21 mouse cellular contexts compared by ENCODE assay signal in genomic region chr8:73206831-73207230, GRCm38 (mm10).
A peak's percentile ranks its signal among the peaks of the same experiment; 100 is the strongest.
DNase-seq lines count a peak whose midpoint lies in the region; ATAC-seq lines count a peak whose summit lies in the region.
"Had no signal": no experiment of that assay in that cellular context is flagged by ENCODE, and none has a peak within 500 bp of the region (broad histone marks: within the 10 kb centered on the region; RNA-seq: fewer than 3 reads in every experiment).

No protein-coding gene starts in this region.

- DNase-seq in heart, adult 8-10 months (ENCODE audit: low spot score): peak; percentile 22
- DNase-seq in heart, embryonic 10.5 days (ENCODE audit: low spot score): no peak
- DNase-seq in heart, postnatal 10 days: peak; percentile 33 to 40
- DNase-seq in lung, postnatal 10 days: peak; percentile 10
- DNase-seq in lung, postnatal 4 days: no peak
- peak; percentile 5 for DNase-seq in skeletal muscle tissue, adult 2 months (ENCODE audit: low read depth, low spot score)
- DNase-seq in cerebellum, adult 18-20 months: no peak
- DNase-seq: adrenal gland, adult 2 months; B cell, adult 2 months; cerebellum, adult 9-10 months; layer of hippocampus, postnatal 36 days; right cerebral cortex, postnatal 4 days had no signal

- H3K36me3 ChIP-seq in heart, embryonic 10.5 days: no peaks in the 10 kb centered on the region
- no peaks in the 10 kb centered on the region for H3K36me3 ChIP-seq in heart, embryonic 11.5 days (ENCODE audit: control insufficient read depth, insufficient read depth, low read length)
- H3K36me3 ChIP-seq: embryonic facial prominence, embryonic 13.5 days; forebrain, embryonic 10.5 days; hindbrain, embryonic 15.5 days; intestine, embryonic 15.5 days; kidney, embryonic 15.5 days; limb, embryonic 15.5 days; liver, embryonic 15.5 days had no signal

- H3K4me2 ChIP-seq in heart, embryonic 11.5 days: no peak overlapping the region
- H3K4me2 ChIP-seq: embryonic facial prominence, embryonic 13.5 days; hindbrain, embryonic 15.5 days; intestine, embryonic 15.5 days; kidney, embryonic 15.5 days; limb, embryonic 15.5 days; liver, embryonic 15.5 days; midbrain, embryonic 11.5 days had no signal

- ATAC-seq in heart, embryonic 11.5 days (replicated peaks; ENCODE audit: insufficient number of reproducible peaks, low FRiP score, low TSS enrichment): no peak
- ATAC-seq: intestine, embryonic 15.5 days had no signal

- no peak overlapping the region for H3K27ac ChIP-seq in heart, embryonic 10.5 days
- H3K27ac ChIP-seq in heart, embryonic 11.5 days (ENCODE audit: low read depth, low read length): no peak overlapping the region
- H3K27ac ChIP-seq: embryonic facial prominence, embryonic 13.5 days; forebrain, embryonic 10.5 days; hindbrain, embryonic 15.5 days; intestine, embryonic 15.5 days; kidney, embryonic 15.5 days; limb, embryonic 15.5 days; liver, embryonic 15.5 days had no signal

- peaks cover 5% of the 10 kb centered on the region; the same call in 1 of the 2 replicates for H3K4me1 ChIP-seq in heart, embryonic 10.5 days
- no peaks in the 10 kb centered on the region for H3K4me1 ChIP-seq in heart, embryonic 11.5 days (ENCODE audit: control insufficient read depth, insufficient read depth, low read length)
- H3K4me1 ChIP-seq: embryonic facial prominence, embryonic 13.5 days; forebrain, embryonic 10.5 days; hindbrain, embryonic 15.5 days; intestine, embryonic 15.5 days; kidney, embryonic 15.5 days; limb, embryonic 15.5 days; liver, embryonic 15.5 days had no signal

- intact Hi-C loops in heart, postnatal 10 days (cut with DNase I): no loop called here

- H3K27me3 ChIP-seq in heart, embryonic 10.5 days (ENCODE audit: insufficient read depth, poor library complexity, severe bottlenecking): no peaks in the 10 kb centered on the region
- H3K27me3 ChIP-seq in heart, embryonic 11.5 days (ENCODE audit: control insufficient read depth, insufficient read depth, low read length): no peaks in the 10 kb centered on the region
- H3K27me3 ChIP-seq: embryonic facial prominence, embryonic 13.5 days; hindbrain, embryonic 15.5 days; intestine, embryonic 15.5 days; kidney, embryonic 15.5 days; limb, embryonic 15.5 days; liver, embryonic 15.5 days had no signal

- no peak overlapping the region for H3K9ac ChIP-seq in heart, embryonic 11.5 days (ENCODE audit: low read depth, low read length)
- H3K9ac ChIP-seq: embryonic facial prominence, embryonic 13.5 days; hindbrain, embryonic 15.5 days; intestine, embryonic 15.5 days; kidney, embryonic 15.5 days; limb, embryonic 15.5 days; liver, embryonic 15.5 days had no signal

- H3K4me3 ChIP-seq in heart, embryonic 10.5 days: no peak overlapping the region
- H3K4me3 ChIP-seq in heart, embryonic 11.5 days (ENCODE audit: low read depth, low read length): no peak overlapping the region
- H3K4me3 ChIP-seq: embryonic facial prominence, embryonic 13.5 days; forebrain, embryonic 10.5 days; hindbrain, embryonic 15.5 days; intestine, embryonic 15.5 days; kidney, embryonic 15.5 days; limb, embryonic 15.5 days; liver, embryonic 15.5 days had no signal

- no peaks in the 10 kb centered on the region for H3K9me3 ChIP-seq in heart, embryonic 10.5 days
- H3K9me3 ChIP-seq in heart, embryonic 11.5 days (replicated peaks; ENCODE audit: control insufficient read depth, low read length): no peaks in the 10 kb centered on the region
- H3K9me3 ChIP-seq: embryonic facial prominence, embryonic 13.5 days; forebrain, embryonic 10.5 days; hindbrain, embryonic 15.5 days; intestine, embryonic 15.5 days; kidney, embryonic 15.5 days; limb, embryonic 15.5 days; liver, embryonic 15.5 days had no signal

Comparison
In these comparisons a context has a peak if more than half of its experiments do, and no peak if none do; other contexts are left out.
1. DNase-seq: peak in heart, adult 8-10 months (single experiment), heart, postnatal 10 days (2 of 2), lung, postnatal 10 days (single experiment) and skeletal muscle tissue, adult 2 months (single experiment); none in heart, embryonic 10.5 days (single experiment), lung, postnatal 4 days (0 of 2) and cerebellum, adult 18-20 months (0 of 2).